Mouse (Mus musculus): ENCODE results near the gene Rras2.

DNA sequence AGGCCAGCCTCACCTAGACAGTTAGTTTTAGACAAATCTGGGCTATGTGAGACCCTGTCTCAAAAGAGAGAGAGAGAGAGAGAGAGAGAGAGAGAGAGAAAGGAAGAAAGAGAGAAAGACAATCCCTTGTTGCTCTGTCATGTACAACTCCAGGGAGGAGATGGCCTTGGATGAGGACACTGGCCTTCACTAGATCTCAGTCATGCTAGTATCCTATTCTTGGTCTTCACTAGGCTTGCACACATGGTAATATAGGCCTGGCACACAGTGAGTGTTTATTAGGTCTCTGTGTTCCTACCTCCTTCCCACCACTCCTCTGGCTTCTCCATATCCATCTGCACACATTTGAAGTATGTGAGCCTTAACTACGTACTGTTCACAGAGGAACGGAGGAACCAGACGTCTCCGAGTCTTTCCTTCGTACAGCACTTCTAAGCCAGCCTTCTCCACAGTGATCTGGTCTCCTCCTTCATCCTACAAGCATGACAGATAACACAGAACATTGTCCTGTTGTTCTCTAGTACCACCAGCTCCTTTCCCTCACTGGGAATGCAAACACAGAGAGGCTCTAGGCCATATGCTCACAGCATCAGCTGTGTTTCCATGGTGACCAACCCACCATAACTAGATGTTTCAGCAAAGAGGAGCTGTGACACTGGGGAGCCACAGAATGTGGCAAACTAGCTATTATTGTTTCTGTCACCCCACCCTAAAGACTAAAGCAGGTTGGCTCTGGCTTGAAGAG is 33.6 kb upstream of the Rras2 start:
- TF ChIP-seq CTCF (IDR thresholded peaks at IDR 0.05; ENCODE audit: extremely low read depth, insufficient read depth, low read length) (no peak), POLR2A (IDR thresholded peaks at IDR 0.05; ENCODE audit: extremely low read depth, insufficient read depth, low read length) (0 out of 2 replicates have a peak, but pooled peaks have one; percentile 16)
